Mouse (Mus musculus) megakaryocyte-erythroid progenitor cell, adult 5-6 weeks (primary cell): Measurements from ENCODE around the gene Ift122. TPM values are rescaled to one million over a fixed set of nuclear protein-coding genes. Genes with fewer than 3 reads are reported as not detected.

Experiments used
- ATAC-seq: replicated peaks from 2 replicates; pipeline ENCODE4 v1.8.0; 2016; ENCODE audit warnings: mild to moderate bottlenecking, inconsistent platforms; ENCODE audit not compliant: severe bottlenecking, poor library complexity, low FRiP score, low TSS enrichment
- total RNA-seq, 2 experiments: library from RNA; stranded (forward) in 1 of 2; stranded (reverse) in 1 of 2; fragments of 200-1000, 215-1000 nt in 1 of 2; fragments of >200 nt in 1 of 2; fragmentation: Nextera tagmentation in 1 of 2; gene quantifications; 2 replicates each; pipeline ENCODE4 v1.2.3; 2014 to 2017

Ift122 gene
- total RNA-seq (2014; fragmentation: Nextera tagmentation), result 0.49 and 1.8 TPM in 2 replicates
- total RNA-seq (2017), result 2.3 and 3.7 TPM in 2 replicates

- peak; percentile 98 for ATAC-seq
Measured at GRCm38 (mm10) chr6:115853091-115853813, at the start of gene Ift122, which contains the start of gene Mbd4. Ift122 (plus strand) TSS chr6:115853470. Mbd4 (minus strand) TSS chr6:115853371.

GRCm38 (mm10) chr6:115803541-115804382, 49.5 kb upstream of the Ift122 start:
- ATAC-seq, result peak; percentile 80

- no peak for ATAC-seq
Measured at GRCm38 (mm10) chr6:115804432-115805192, 48.7 kb upstream of the Ift122 start.

GRCm38 (mm10) chr6:115807464-115808195, 45.6 kb upstream of the Ift122 start:
- no peak for ATAC-seq

- ATAC-seq, result no peak
Measured at GRCm38 (mm10) chr6:115808196-115808487, 45.1 kb upstream of the Ift122 start.

- ATAC-seq, result peak; percentile 77
Measured at GRCm38 (mm10) chr6:115808488-115809231, 44.6 kb upstream of the Ift122 start, which contains the start of gene Rpl32. Rpl32 (minus strand) TSS chr6:115808747.

GRCm38 (mm10) chr6:115811606-115812005, 41.7 kb upstream of the Ift122 start:
- no peak for ATAC-seq

GRCm38 (mm10) chr6:115814104-115814503, 39.2 kb upstream of the Ift122 start:
- peak; percentile 92 for ATAC-seq

- no peak for ATAC-seq
Measured at GRCm38 (mm10) chr6:115815041-115815440, 38.2 kb upstream of the Ift122 start.

GRCm38 (mm10) chr6:115818129-115818528, 35.1 kb upstream of the Ift122 start:
- ATAC-seq, result no peak

- peak; percentile 76 for ATAC-seq
Measured at GRCm38 (mm10) chr6:115821216-115821993, 31.9 kb upstream of the Ift122 start.

- peak; percentile 96 for ATAC-seq
Measured at GRCm38 (mm10) chr6:115823850-115824464, 29.3 kb upstream of the Ift122 start.

GRCm38 (mm10) chr6:115830779-115831601, 22.3 kb upstream of the Ift122 start:
- ATAC-seq, result peak; percentile 66

GRCm38 (mm10) chr6:115832152-115832850, 21.0 kb upstream of the Ift122 start:
- ATAC-seq, result peak; percentile 63

- ATAC-seq, result no peak
Measured at GRCm38 (mm10) chr6:115833861-115834260, 19.4 kb upstream of the Ift122 start.

- ATAC-seq, result peak; percentile 95
Measured at GRCm38 (mm10) chr6:115838161-115838597, 15.1 kb upstream of the Ift122 start, which contains the start of gene Efcab12. Efcab12 (minus strand) TSS chr6:115838412.
